Mouse (Mus musculus): ENCODE results near the gene Atpaf1.

GRCm38 (mm10) chr4:115855609-115856008, 71.0 kb downstream of the Atpaf1 start:
- TF ChIP-seq EP300 (IDR thresholded peaks at IDR 0.05; ENCODE audit: low read depth) (no peak), CTCF (IDR thresholded peaks at IDR 0.05; ENCODE audit: low read depth) (no peak)
